Mouse (Mus musculus) heart, postnatal 4 days (tissue): Measurements from ENCODE around the gene Smchd1. TPM values are rescaled to one million over a fixed set of nuclear protein-coding genes. Genes with fewer than 3 reads are reported as not detected.
"Not testable (repeated sequence)": the region's sequence is repeated elsewhere in the genome, so short reads cannot be mapped to it uniquely, and the experiment has no call there.

Source experiments
- DNase-seq: peaks from one replicate; pipeline ENCODE4 v3.0.0; 2021
- total RNA-seq, 2 experiments: library from RNA; stranded (reverse); gene quantifications; 2 replicates each; pipeline ENCODE4 v1.2.3; 2021

The Smchd1 gene
- total RNA-seq, 2 experiments from 2014 or later: 33.8 to 36.2 TPM

- DNase-seq: peak; percentile 11
Measured at GRCm38 (mm10) chr17:71444718-71445117, 30.4 kb downstream of the Smchd1 start.

- DNase-seq: no peak
Measured at GRCm38 (mm10) chr17:71444126-71444525, 31.0 kb downstream of the Smchd1 start.

GRCm38 (mm10) chr17:71443273-71443672, 31.9 kb downstream of the Smchd1 start:
- DNase-seq: no peak

GRCm38 (mm10) chr17:71422502-71422901, 52.6 kb downstream of the Smchd1 start:
- DNase-seq: not testable (repeated sequence)

- DNase-seq: not testable (repeated sequence)
Measured at GRCm38 (mm10) chr17:71419448-71419847, 55.7 kb downstream of the Smchd1 start.

GRCm38 (mm10) chr17:71417008-71417407, 58.1 kb downstream of the Smchd1 start:
- no peak for DNase-seq

- no peak for DNase-seq
Measured at GRCm38 (mm10) chr17:71387401-71387800, 87.7 kb downstream of the Smchd1 start.

GRCm38 (mm10) chr17:71380346-71380745, 94.8 kb downstream of the Smchd1 start:
- DNase-seq: no peak

GRCm38 (mm10) chr17:71377901-71378300, 97.2 kb downstream of the Smchd1 start:
- no peak for DNase-seq

- DNase-seq: no peak
Measured at GRCm38 (mm10) chr17:71355526-71355925, 119.6 kb downstream of the Smchd1 start.

- DNase-seq: no peak
Measured at GRCm38 (mm10) chr17:71354205-71354604, 120.9 kb downstream of the Smchd1 start.

- DNase-seq: no peak
Measured at GRCm38 (mm10) chr17:71348188-71348587, 127.0 kb downstream of the Smchd1 start.

GRCm38 (mm10) chr17:71342006-71342405, 133.1 kb downstream of the Smchd1 start:
- DNase-seq: no peak

GRCm38 (mm10) chr17:71338627-71339026, 136.5 kb downstream of the Smchd1 start:
- DNase-seq: no peak

- no peak for DNase-seq
Measured at GRCm38 (mm10) chr17:71337546-71337945, 137.6 kb downstream of the Smchd1 start.

GRCm38 (mm10) chr17:71336421-71336820, 138.7 kb downstream of the Smchd1 start:
- no peak for DNase-seq

GRCm38 (mm10) chr17:71332298-71332697, 142.8 kb downstream of the Smchd1 start:
- no peak for DNase-seq

- not testable (repeated sequence) for DNase-seq
Measured at GRCm38 (mm10) chr17:71320731-71321130, 154.4 kb downstream of the Smchd1 start.

- DNase-seq: no peak
Measured at GRCm38 (mm10) chr17:71319361-71319760, 155.8 kb downstream of the Smchd1 start.

- DNase-seq: no peak
Measured at GRCm38 (mm10) chr17:71317571-71317970, 157.6 kb downstream of the Smchd1 start.

- no peak for DNase-seq
Measured at GRCm38 (mm10) chr17:71314315-71314714, 160.8 kb downstream of the Smchd1 start.

- peak; percentile 73 for DNase-seq
Measured at GRCm38 (mm10) chr17:71311340-71312171, 163.6 kb downstream of the Smchd1 start, which contains the start of gene Emilin2. Emilin2 (minus strand) TSS chr17:71311978.

- DNase-seq: peak; percentile 73
Measured at GRCm38 (mm10) chr17:71310486-71311339, 164.4 kb downstream of the Smchd1 start.
